Mouse (Mus musculus): ENCODE data around the gene Cfap99.

DNA sequence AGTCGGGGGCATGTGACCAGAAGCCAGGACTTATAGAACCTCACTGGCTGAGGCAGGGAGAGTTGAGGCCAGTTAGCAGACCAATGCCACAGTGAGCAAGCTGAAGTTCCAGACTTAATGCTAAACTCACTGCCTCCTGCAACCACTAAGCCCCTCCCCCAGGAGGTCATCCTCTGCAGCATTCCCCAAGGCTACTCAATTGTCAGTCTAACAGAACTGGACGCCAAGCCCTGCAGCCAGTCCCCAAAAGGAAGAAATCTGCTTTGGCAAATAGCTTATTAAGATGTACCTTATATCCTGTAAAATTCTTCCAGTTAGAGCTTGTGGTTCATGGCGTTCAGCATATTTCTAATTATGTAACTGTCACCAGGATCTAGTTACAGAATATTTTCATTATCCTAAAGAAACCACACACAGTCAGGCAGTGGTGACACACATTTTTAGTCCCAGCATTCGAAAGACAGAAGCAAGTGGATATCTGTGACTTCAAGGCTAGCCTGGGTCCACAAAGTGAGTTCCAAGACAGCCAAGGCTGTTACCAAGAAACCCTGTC lies 35.4 kb upstream of the Cfap99 start:
- TF ChIP-seq CTCF (IDR thresholded peaks at IDR 0.05; ENCODE audit: control insufficient read depth, insufficient read depth, insufficient replicate concordance, low read depth, low read length) (no peak), POLR2A (IDR thresholded peaks at IDR 0.05; ENCODE audit: control insufficient read depth, low read depth, low read length) (no peak)
